Mouse (Mus musculus): Measurements from ENCODE around the gene Zfp688. TPM values are rescaled to one million over a fixed set of nuclear protein-coding genes. Genes with fewer than 3 reads are reported as not detected.
A peak's percentile ranks its signal among the peaks of the same experiment; 100 is the strongest.

Gene Zfp688
- total and polyA plus RNA-seq, 3 experiments, result 8.6 to 18.1 TPM; not detected in 1

DNA sequence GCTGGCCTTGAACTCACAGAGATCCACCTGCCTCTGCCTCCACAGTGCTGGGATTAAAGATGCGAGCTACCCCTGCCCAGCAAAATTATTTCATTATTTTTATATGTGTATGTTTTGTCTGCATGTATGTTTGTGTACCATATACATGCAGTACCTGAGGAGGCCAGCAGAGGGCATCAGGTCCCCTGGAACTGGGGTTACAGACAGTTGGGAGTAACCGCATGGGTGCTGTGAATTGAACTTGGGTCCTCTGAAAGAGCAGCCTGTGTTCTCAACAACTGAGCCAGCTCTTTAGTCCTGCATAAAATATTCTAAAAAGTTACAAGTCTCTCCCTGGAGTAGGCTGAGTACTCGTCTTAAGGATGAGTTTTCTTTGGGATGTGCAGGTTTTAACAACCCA, 15.9 kb upstream of the Zfp688 start:
- TF ChIP-seq MXI1 (IDR thresholded peaks at IDR 0.05; ENCODE audit: low read depth, low read length) (no peak), MAX (IDR thresholded peaks at IDR 0.05; ENCODE audit: low read length) (no peak), EP300 (IDR thresholded peaks at IDR 0.05; ENCODE audit: low read depth in 1 of 2, low read length in 2 of 2) (no peak), SMC3 (IDR thresholded peaks at IDR 0.05; ENCODE audit: low read depth, low read length) (peak; percentile 57), GABPA (IDR thresholded peaks at IDR 0.05; ENCODE audit: low read depth, low read length) (no peak), CTCF (IDR thresholded peaks at IDR 0.05 in 2 of 3, conservative IDR thresholded peaks at IDR 0.05 in 1 of 3; ENCODE audit: control insufficient read depth in 1 of 3, insufficient read depth in 1 of 3, low read depth in 2 of 3, low read length in 3 of 3, poor library complexity in 1 of 3, severe bottlenecking in 1 of 3) (peak; percentile 63 to 78 (median 74)), SIN3A (IDR thresholded peaks at IDR 0.05; ENCODE audit: low read length) (no peak), ZC3H11A (IDR thresholded peaks at IDR 0.05; ENCODE audit: low read depth, low read length) (0 out of 2 replicates have a peak, but pooled peaks have one; percentile 25), MAZ (IDR thresholded peaks at IDR 0.05; ENCODE audit: low read depth, low read length) (no peak), KAT2A (conservative IDR thresholded peaks at IDR 0.05; ENCODE audit: low read depth, low read length) (no peak), TAL1 (IDR thresholded peaks at IDR 0.05; ENCODE audit: low read length) (no peak), RAD21 (IDR thresholded peaks at IDR 0.05; ENCODE audit: low read depth, low read length) (peak; percentile 57), MYB (IDR thresholded peaks at IDR 0.05; ENCODE audit: low read depth, low read length) (no peak), ZNF384 (IDR thresholded peaks at IDR 0.05; ENCODE audit: low read depth, low read length) (no peak), NELFE (IDR thresholded peaks at IDR 0.05; ENCODE audit: low read depth, low read length) (no peak)

DNA sequence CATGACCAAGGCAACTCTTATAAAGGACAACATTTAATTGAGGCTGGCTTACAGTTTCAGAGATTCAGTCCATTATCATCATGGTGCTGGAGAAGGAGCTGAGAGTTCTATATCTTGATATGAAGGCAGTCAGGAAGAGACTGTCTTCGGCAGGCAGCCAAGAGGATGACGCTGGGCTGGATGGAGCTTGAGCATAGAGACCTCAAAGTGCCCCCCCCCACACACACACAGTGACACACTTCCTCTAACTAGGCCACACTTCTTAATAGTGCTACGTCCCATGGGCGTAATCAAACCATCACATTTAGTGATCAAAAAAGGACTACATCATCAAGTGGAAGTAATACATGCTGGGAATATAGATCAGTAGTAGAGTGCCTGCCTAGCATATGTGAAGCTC, 13.3 kb upstream of the Zfp688 start:
- Histone ChIP-seq H3K4me1 (ENCODE audit: control insufficient read depth in 1 of 2, insufficient read depth in 2 of 2, low read length in 2 of 2) (peaks cover 0 to 4% of the 10 kb centered on the region in 2 experiments; a peak in 1 of 4 replicates), H3K27ac (ENCODE audit: control insufficient read depth, low read depth, low read length) (no peak overlapping the region), H3K9me3 (replicated peaks; ENCODE audit: insufficient read depth, low read length) (no peaks in the 10 kb centered on the region), H3K4me3 (ENCODE audit: control insufficient read depth in 1 of 2, insufficient read depth in 1 of 2, low read depth in 2 of 2, low read length in 2 of 2) (no peak overlapping the region), H3K36me3 (ENCODE audit: control insufficient read depth in 1 of 2, insufficient read depth in 2 of 2, low read length in 2 of 2) (no peaks in the 10 kb centered on the region; a peak in 1 of 4 replicates), H3K9ac (ENCODE audit: control insufficient read depth, low read depth, low read length, poor library complexity, severe bottlenecking) (no peak overlapping the region), H3K27me3 (ENCODE audit: control insufficient read depth in 1 of 2, insufficient read depth in 2 of 2, low read length in 2 of 2) (no peaks in the 10 kb centered on the region), H3K79me2 (ENCODE audit: control insufficient read depth, insufficient read depth, low read length, poor library complexity) (no peaks in the 10 kb centered on the region)
- DNase-seq (ENCODE audit: low read depth, low spot score), result peak; percentile 62
- no peak for TF ChIP-seq ZKSCAN1 (IDR thresholded peaks at IDR 0.05; ENCODE audit: low read depth, low read length)
- no peak for TF ChIP-seq RAD21 (IDR thresholded peaks at IDR 0.05; ENCODE audit: low read depth, low read length)
- TF ChIP-seq BHLHE40 (IDR thresholded peaks at IDR 0.05; ENCODE audit: borderline replicate concordance, low read depth, low read length), result no peak
- no peak for TF ChIP-seq KAT2A (conservative IDR thresholded peaks at IDR 0.05; ENCODE audit: low read depth, low read length)
- TF ChIP-seq RCOR1 (IDR thresholded peaks at IDR 0.05; ENCODE audit: low read depth, low read length), result no peak
- TF ChIP-seq MEF2A (IDR thresholded peaks at IDR 0.05; ENCODE audit: extremely low read depth, insufficient replicate concordance, low read depth, low read length, poor library complexity, severe bottlenecking), result no peak
- TF ChIP-seq GATA1 (IDR thresholded peaks at IDR 0.05; ENCODE audit: low read depth, low read length), result no peak
- TF ChIP-seq MAX (IDR thresholded peaks at IDR 0.05; ENCODE audit: low read length), result no peak
- no peak for TF ChIP-seq ZNF384 (IDR thresholded peaks at IDR 0.05; ENCODE audit: low read depth, low read length)
- no peak for TF ChIP-seq POLR2AphosphoS2 (IDR thresholded peaks at IDR 0.05; ENCODE audit: low read length)

More for the DNA sequence above, 15.9 kb upstream of the Zfp688 start:
- Histone ChIP-seq H3K79me2 (ENCODE audit: control insufficient read depth, insufficient read depth, low read length, poor library complexity) (no peaks in the 10 kb centered on the region), H3K9me3 (replicated peaks; ENCODE audit: insufficient read depth, low read length) (no peaks in the 10 kb centered on the region), H3K36me3 (ENCODE audit: control insufficient read depth in 1 of 2, insufficient read depth in 2 of 2, low read length in 2 of 2) (no peaks in the 10 kb centered on the region; a peak in 1 of 4 replicates), H3K9ac (ENCODE audit: control insufficient read depth, low read depth, low read length, poor library complexity, severe bottlenecking) (no peak overlapping the region), H3K27me3 (ENCODE audit: control insufficient read depth in 1 of 2, insufficient read depth in 2 of 2, low read length in 2 of 2) (no peaks in the 10 kb centered on the region), H3K4me1 (ENCODE audit: control insufficient read depth in 1 of 2, insufficient read depth in 2 of 2, low read length in 2 of 2) (peaks cover 0 to 4% of the 10 kb centered on the region in 2 experiments; a peak in 1 of 4 replicates), H3K27ac (ENCODE audit: control insufficient read depth, low read depth, low read length) (no peak overlapping the region), H3K4me3 (ENCODE audit: control insufficient read depth in 1 of 2, insufficient read depth in 1 of 2, low read depth in 2 of 2, low read length in 2 of 2) (no peak overlapping the region)
- DNase-seq (ENCODE audit: low read depth, low spot score), result peak; percentile 64
